Mouse (Mus musculus) C2C12 (cell line): Measurements from ENCODE around the gene Kif1c. TPM values are rescaled to one million over a fixed set of nuclear protein-coding genes. Genes with fewer than 3 reads are reported as not detected.
A peak's percentile ranks its signal among the peaks of the same experiment; 100 is the strongest.

Experiments
- H3K27me3 ChIP-seq: one replicate; pipeline ENCODE4 v1.6.1; 2011; ENCODE audit not compliant: control insufficient read depth, insufficient read depth, insufficient read length
- H3K36me3 ChIP-seq: one replicate; pipeline ENCODE4 v1.6.1; 2011; ENCODE audit not compliant: control insufficient read depth, insufficient read depth
- H3K4me3 ChIP-seq: one replicate; pipeline ENCODE4 v1.5.1; 2011; ENCODE audit warnings: mild to moderate bottlenecking, control low read depth; ENCODE audit not compliant: poor library complexity, insufficient read depth, severe bottlenecking
- H3K79me2 ChIP-seq: one replicate; pipeline ENCODE4 v1.6.1; 2011; ENCODE audit not compliant: control insufficient read depth, insufficient read depth
- H3K79me3 ChIP-seq: one replicate; pipeline ENCODE4 v1.6.1; 2011; ENCODE audit warnings: low read depth, control low read depth
- H3ac ChIP-seq: one replicate; pipeline ENCODE3; 2011; ENCODE audit warnings: low read depth; ENCODE audit not compliant: control insufficient read depth, insufficient read length
- CEBPB ChIP-seq: IDR thresholded peaks from one replicate; pipeline ENCODE4 v1.6.1; 2011; ENCODE audit warnings: low read depth, mild to moderate bottlenecking, control low read depth, moderate library complexity
- CTCF ChIP-seq: IDR thresholded peaks from one replicate; pipeline ENCODE4 v1.5.1; 2011; ENCODE audit not compliant: control insufficient read depth, insufficient read depth, insufficient read length
- FOSL1 ChIP-seq: IDR thresholded peaks from one replicate; pipeline ENCODE4 v1.8.0; 2011; ENCODE audit warnings: mild to moderate bottlenecking, low read length; ENCODE audit not compliant: poor library complexity, insufficient read depth, severe bottlenecking
- MAX ChIP-seq: IDR thresholded peaks from one replicate; pipeline ENCODE4 v1.6.1; 2011; ENCODE audit warnings: mild to moderate bottlenecking, control low read depth
- MYOD1 ChIP-seq: IDR thresholded peaks from one replicate; pipeline ENCODE4 v1.6.1; 2011; ENCODE audit warnings: low read depth; ENCODE audit not compliant: control insufficient read depth, insufficient read length
- MYOG ChIP-seq: IDR thresholded peaks from one replicate; pipeline ENCODE4 v1.6.1; 2011; ENCODE audit not compliant: control insufficient read depth, insufficient read length; ENCODE audit errors: extremely low read depth
- USF1 ChIP-seq: IDR thresholded peaks from one replicate; pipeline ENCODE4 v1.6.1; 2011; ENCODE audit warnings: low read depth, mild to moderate bottlenecking, control low read depth, moderate library complexity
- polyA plus RNA-seq: library from polyadenylated mRNA; unstranded; fragments of >200 nt; fragmentation: generic; extraction: Trizol; gene quantifications from one replicate; pipeline ENCODE4 v1.2.1, GENCODE M21; 2012; ENCODE audit warnings: missing spikeins

The Kif1c gene
- polyA plus RNA-seq, 1 experiment = 99.8 TPM

- peaks cover 42% of the 10 kb centered on the region for H3K79me2 ChIP-seq
- H3K27me3 ChIP-seq = no peaks in the 10 kb centered on the region
- peaks cover 38% of the 10 kb centered on the region for H3K36me3 ChIP-seq
- peaks cover 22% of the 10 kb centered on the region for H3K79me3 ChIP-seq
- no peak overlapping the region for H3K4me3 ChIP-seq
- no peak for TF ChIP-seq FOSL1
- no peak for TF ChIP-seq MAX
- TF ChIP-seq CEBPB = no peak
- no peak for TF ChIP-seq CTCF
- TF ChIP-seq MYOD1 = no peak
- TF ChIP-seq USF1 = no peak
- no peak for TF ChIP-seq MYOG
- H3ac ChIP-seq = peak overlapping the region; percentile 3
These were observed 2.4 kb downstream of the Kif1c start for GRCm38 (mm10) chr11:70702781-70703180.

- TF ChIP-seq CEBPB (no peak), MYOD1 (no peak), USF1 (no peak), MYOG (no peak), CTCF (no peak), MAX (no peak), FOSL1 (no peak)
These were observed 5.8 kb downstream of the Kif1c start for GRCm38 (mm10) chr11:70706127-70706526.

GRCm38 (mm10) chr11:70711026-70711425, 10.7 kb downstream of the Kif1c start:
- Histone ChIP-seq H3K36me3 (peaks cover 78% of the 10 kb centered on the region), H3K79me3 (no peaks in the 10 kb centered on the region)
- TF ChIP-seq MAX (no peak), CTCF (no peak), FOSL1 (no peak), USF1 (no peak), MYOG (no peak), CEBPB (no peak), MYOD1 (no peak)

More at GRCm38 (mm10) chr11:70706127-70706526, 5.8 kb downstream of the Kif1c start:
- no peak overlapping the region for H3K4me3 ChIP-seq
- no peaks in the 10 kb centered on the region for H3K27me3 ChIP-seq
- peaks cover 17% of the 10 kb centered on the region for H3K79me3 ChIP-seq
- H3ac ChIP-seq = no peak overlapping the region
- H3K36me3 ChIP-seq = peaks cover 66% of the 10 kb centered on the region
- peaks cover 34% of the 10 kb centered on the region for H3K79me2 ChIP-seq

GRCm38 (mm10) chr11:70713222-70713621, 12.9 kb downstream of the Kif1c start:
- peaks cover 73% of the 10 kb centered on the region for H3K36me3 ChIP-seq
- H3K79me3 ChIP-seq = no peaks in the 10 kb centered on the region
- H3K27me3 ChIP-seq = no peaks in the 10 kb centered on the region
- H3K4me3 ChIP-seq = no peak overlapping the region
- no peak overlapping the region for H3ac ChIP-seq
- no peak for TF ChIP-seq CEBPB
- no peak for TF ChIP-seq MYOD1
- TF ChIP-seq MYOG = no peak
- TF ChIP-seq USF1 = no peak
- no peak for TF ChIP-seq MAX
- TF ChIP-seq CTCF = no peak
- no peak for TF ChIP-seq FOSL1
- no peaks in the 10 kb centered on the region for H3K79me2 ChIP-seq

More at GRCm38 (mm10) chr11:70711026-70711425, 10.7 kb downstream of the Kif1c start:
- Histone ChIP-seq H3K27me3 (no peaks in the 10 kb centered on the region), H3K79me2 (no peaks in the 10 kb centered on the region), H3ac (no peak overlapping the region), H3K4me3 (no peak overlapping the region)

GRCm38 (mm10) chr11:70715832-70716231, 15.5 kb downstream of the Kif1c start:
- Histone ChIP-seq H3K79me2 (no peaks in the 10 kb centered on the region), H3ac (no peak overlapping the region), H3K36me3 (peaks cover 79% of the 10 kb centered on the region), H3K79me3 (no peaks in the 10 kb centered on the region), H3K4me3 (no peak overlapping the region), H3K27me3 (no peaks in the 10 kb centered on the region)
- peak; percentile 56 for TF ChIP-seq FOSL1
- TF ChIP-seq MYOG = no peak
- no peak for TF ChIP-seq MAX
- no peak for TF ChIP-seq CEBPB

- Histone ChIP-seq H3ac (no peak overlapping the region), H3K4me3 (no peak overlapping the region), H3K27me3 (no peaks in the 10 kb centered on the region), H3K36me3 (peaks cover 78% of the 10 kb centered on the region), H3K79me3 (no peaks in the 10 kb centered on the region), H3K79me2 (no peaks in the 10 kb centered on the region)
- TF ChIP-seq USF1 = no peak
- no peak for TF ChIP-seq FOSL1
- TF ChIP-seq MAX = no peak
- no peak for TF ChIP-seq MYOG
- TF ChIP-seq MYOD1 = no peak
- no peak for TF ChIP-seq CEBPB
- TF ChIP-seq CTCF = no peak
These were observed 18.1 kb downstream of the Kif1c start for GRCm38 (mm10) chr11:70718481-70718880.
